Mouse (Mus musculus) thymus, adult 2 months (tissue): ENCODE data around the gene Ttc22.

Experiments
- CTCF ChIP-seq: fragments of 200-500 bp; IDR thresholded peaks from 2 replicates; pipeline ENCODE4 v1.5.1; 2012; ENCODE audit warnings: mild to moderate bottlenecking, control low read depth, low read length, moderate library complexity, borderline replicate concordance; ENCODE audit not compliant: control insufficient read depth, poor library complexity, insufficient read depth; ENCODE audit errors: extremely low read depth
- POLR2A ChIP-seq: fragments of 200-500 bp; IDR thresholded peaks from 2 replicates; pipeline ENCODE4 v1.6.1; 2012; ENCODE audit warnings: mild to moderate bottlenecking, low read length, control low read depth, moderate library complexity; ENCODE audit not compliant: control insufficient read depth, poor library complexity, insufficient read depth; ENCODE audit errors: extremely low read depth

DNA sequence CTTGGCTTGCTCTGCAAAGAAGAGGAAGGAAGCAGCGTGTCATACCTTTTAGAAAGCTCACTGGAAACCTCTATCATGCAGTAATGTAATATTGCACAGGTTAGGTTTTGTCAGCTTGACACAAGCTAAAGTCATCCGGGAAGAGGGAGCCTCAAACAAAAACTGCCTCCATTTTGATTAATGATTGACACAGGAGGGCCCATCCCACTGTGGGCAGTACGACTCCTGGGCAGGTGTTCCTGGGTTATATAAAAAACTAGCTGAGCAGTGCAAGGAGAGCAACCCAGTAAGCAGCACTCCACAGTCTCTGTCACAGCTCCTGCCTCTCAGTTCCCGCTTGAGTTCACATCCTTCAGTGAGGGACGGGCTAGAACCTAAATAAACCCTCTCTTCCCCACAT, 54.5 kb downstream of the Ttc22 start:
- TF ChIP-seq CTCF (no peak), POLR2A (no peak)
